Mouse (Mus musculus) monocyte, adult 2 months (primary cell): ENCODE results near the gene Iqcf3.

Experiments used
- DNase-seq, 2 experiments: peaks; one replicate each; pipeline ENCODE4 v3.0.0; 2022; ENCODE audit warnings: low spot score in 2 of 2, low read depth in 1 of 2

The Iqcf3 gene

GRCm38 (mm10) chr9:106456325-106457162 is 104.9 kb downstream of the Iqcf3 start:
- no peak for DNase-seq

GRCm38 (mm10) chr9:106454888-106455681 is 106.3 kb downstream of the Iqcf3 start:
- no peak for DNase-seq

GRCm38 (mm10) chr9:106454071-106454761 is 107.2 kb downstream of the Iqcf3 start:
- DNase-seq = no peak

GRCm38 (mm10) chr9:106453271-106454070 is 108.0 kb downstream of the Iqcf3 start, which contains the start of gene Pcbp4:
TSS of gene Pcbp4 (plus strand) at chr9:106453291.
- DNase-seq = no peak
